Mouse (Mus musculus) E14TG2a.4 (cell line): ENCODE measurements around the gene 4930519G04Rik.

Source experiments
- CTCF ChIP-seq: conservative IDR thresholded peaks from 2 replicates; pipeline ENCODE4 v1.5.1; 2014; ENCODE audit warnings: low read length
- NANOG ChIP-seq: IDR thresholded peaks from 2 replicates; pipeline ENCODE4 v1.6.1; 2014; ENCODE audit warnings: borderline replicate concordance, low read length, mixed read lengths
- POU5F1 ChIP-seq: IDR thresholded peaks from 2 replicates; pipeline ENCODE4 v1.6.1; 2014; ENCODE audit warnings: low read length, borderline replicate concordance

- TF ChIP-seq CTCF, result no peak
- TF ChIP-seq NANOG, result no peak
- TF ChIP-seq POU5F1, result no peak
Measured at GRCm38 (mm10) chr5:114864813-114865212, 11.3 kb downstream of the 4930519G04Rik start.
